Mouse (Mus musculus): ENCODE measurements at regions not wholly inside any gene's neighbourhood (a gene's known extent, or its start where the extent isn't known, plus 50 kb on each side); places are given as distances from the start of the nearest gene placed in this dataset.

DNA sequence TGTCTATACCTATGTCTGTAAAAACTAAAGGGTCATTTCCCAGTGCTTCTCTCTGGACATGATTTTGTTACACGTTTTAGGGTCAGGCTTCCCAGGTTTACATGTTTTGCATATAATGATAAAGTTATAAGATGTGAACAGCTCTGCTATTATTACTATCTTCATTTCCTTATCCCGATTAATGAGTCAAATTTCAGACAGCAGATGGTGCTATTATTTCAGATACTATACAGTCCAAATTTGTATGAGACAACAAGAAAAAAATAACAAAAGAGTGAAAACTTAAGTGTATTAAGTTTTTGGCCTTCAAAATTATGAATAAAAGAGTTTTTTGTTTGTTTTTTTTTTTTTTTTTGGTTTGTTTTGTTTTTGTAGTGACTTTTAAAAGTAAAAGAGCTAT is 922.9 kb upstream of the Ppp6c start:
- TF ChIP-seq POLR2A (IDR thresholded peaks at IDR 0.05; ENCODE audit: low read depth, low read length) (no peak), CTCF (conservative IDR thresholded peaks at IDR 0.05; ENCODE audit: insufficient read depth, insufficient read length, low read depth, low read length) (no peak)

All from kidney, adult 2 months (tissue).